Mouse (Mus musculus) bone marrow, adult 2 months (tissue): Measurements from ENCODE around the gene Sorbs2. TPM values are rescaled to one million over a fixed set of nuclear protein-coding genes. Genes with fewer than 3 reads are reported as not detected.

Experiments used
- H3K27ac ChIP-seq: fragments of 200-500 bp; 2 replicates; pipeline ENCODE4 v1.5.1; 2012; ENCODE audit warnings: low read depth, mild to moderate bottlenecking, control low read depth, inconsistent platforms, low read length; ENCODE audit not compliant: control insufficient read depth, poor library complexity, insufficient read depth
- H3K4me1 ChIP-seq: fragments of 200-500 bp; 2 replicates; pipeline ENCODE4 v1.6.1; 2011; ENCODE audit warnings: low read length; ENCODE audit not compliant: control insufficient read depth, insufficient read depth
- H3K4me3 ChIP-seq: fragments of 200-500 bp; replicated peaks from 2 replicates; pipeline ENCODE3; 2011; ENCODE audit warnings: mild to moderate bottlenecking, low read depth, low read length, control low read depth; ENCODE audit not compliant: control insufficient read depth
- CTCF ChIP-seq: fragments of 200-500 bp; IDR thresholded peaks from 2 replicates; pipeline ENCODE4 v1.5.1; 2011; ENCODE audit warnings: low read length, control low read depth; ENCODE audit not compliant: control insufficient read depth, insufficient read depth
- POLR2A ChIP-seq: fragments of 200-500 bp; IDR thresholded peaks from 2 replicates; pipeline ENCODE4 v1.6.1; 2011; ENCODE audit warnings: low read depth, mild to moderate bottlenecking, control low read depth, low read length, borderline replicate concordance; ENCODE audit not compliant: control insufficient read depth
- WGBS: fragments of 180-500 bp; shearing (Covaris S2); methylation state at CpG from one replicate; pipeline ENCODE4 v1.1.7; 2018; 5-methylcytosine and 5-hydroxymethylcytosine counted together
- polyA plus RNA-seq: library from polyadenylated mRNA; stranded (reverse); fragments of >200 nt; gene quantifications from 2 replicates; pipeline ENCODE4 v1.2.4, GENCODE M21; 2011; ENCODE audit warnings: low replicate concordance; ENCODE audit not compliant: missing spikeins, insufficient read depth, insufficient read length

Gene Sorbs2
- polyA plus RNA-seq, 1 experiment, result 6.5 TPM

DNA sequence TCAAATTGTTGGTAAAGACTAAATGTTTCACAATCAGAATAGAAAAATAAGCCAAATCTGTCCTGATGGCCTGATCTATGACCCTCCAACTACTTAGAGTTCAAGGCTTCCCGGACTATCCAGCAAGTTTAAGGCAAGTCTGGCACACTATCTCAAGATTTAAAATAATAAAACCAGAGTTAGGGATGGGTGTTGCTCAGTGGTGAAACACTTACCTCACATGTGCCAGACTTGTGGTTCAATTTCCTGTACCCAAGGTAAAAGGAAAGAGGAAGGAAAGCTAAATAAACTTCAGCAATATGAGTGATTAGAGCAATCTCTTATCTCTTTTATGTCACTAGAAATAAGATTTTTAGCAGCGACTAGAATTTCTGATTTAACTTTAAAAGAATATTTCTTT, 235.7 kb downstream of the Sorbs2 start:
- H3K4me1 ChIP-seq, result no peaks in the 10 kb centered on the region
- no peak overlapping the region for H3K4me3 ChIP-seq
- WGBS, result 59% methylated on average over 2 of the region's 2 CpGs
- H3K27ac ChIP-seq, result no peak overlapping the region
- TF ChIP-seq CTCF, result no peak
- no peak for TF ChIP-seq POLR2A

DNA sequence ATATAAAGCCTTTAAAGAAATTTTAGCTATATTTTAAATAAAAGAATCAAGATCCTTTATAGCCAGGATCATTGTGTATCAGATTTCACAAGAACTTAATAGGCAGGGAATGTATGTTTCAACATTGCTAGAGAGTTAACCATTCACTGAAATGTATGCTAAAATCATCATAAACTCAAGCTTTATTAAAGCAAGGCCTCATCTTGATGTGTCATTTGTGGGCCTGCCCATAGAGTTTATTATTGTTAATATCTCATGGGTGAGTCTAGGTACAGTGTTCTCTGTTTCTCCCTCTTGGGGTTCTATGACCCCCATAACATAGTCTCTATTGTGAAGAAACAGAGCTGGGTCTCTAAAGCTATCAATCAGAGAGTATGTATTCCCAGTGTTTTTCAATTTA, 236.2 kb downstream of the Sorbs2 start:
- no peak overlapping the region for H3K27ac ChIP-seq
- no peak overlapping the region for H3K4me3 ChIP-seq
- TF ChIP-seq CTCF (no peak), POLR2A (no peak)
- H3K4me1 ChIP-seq, result no peaks in the 10 kb centered on the region

DNA sequence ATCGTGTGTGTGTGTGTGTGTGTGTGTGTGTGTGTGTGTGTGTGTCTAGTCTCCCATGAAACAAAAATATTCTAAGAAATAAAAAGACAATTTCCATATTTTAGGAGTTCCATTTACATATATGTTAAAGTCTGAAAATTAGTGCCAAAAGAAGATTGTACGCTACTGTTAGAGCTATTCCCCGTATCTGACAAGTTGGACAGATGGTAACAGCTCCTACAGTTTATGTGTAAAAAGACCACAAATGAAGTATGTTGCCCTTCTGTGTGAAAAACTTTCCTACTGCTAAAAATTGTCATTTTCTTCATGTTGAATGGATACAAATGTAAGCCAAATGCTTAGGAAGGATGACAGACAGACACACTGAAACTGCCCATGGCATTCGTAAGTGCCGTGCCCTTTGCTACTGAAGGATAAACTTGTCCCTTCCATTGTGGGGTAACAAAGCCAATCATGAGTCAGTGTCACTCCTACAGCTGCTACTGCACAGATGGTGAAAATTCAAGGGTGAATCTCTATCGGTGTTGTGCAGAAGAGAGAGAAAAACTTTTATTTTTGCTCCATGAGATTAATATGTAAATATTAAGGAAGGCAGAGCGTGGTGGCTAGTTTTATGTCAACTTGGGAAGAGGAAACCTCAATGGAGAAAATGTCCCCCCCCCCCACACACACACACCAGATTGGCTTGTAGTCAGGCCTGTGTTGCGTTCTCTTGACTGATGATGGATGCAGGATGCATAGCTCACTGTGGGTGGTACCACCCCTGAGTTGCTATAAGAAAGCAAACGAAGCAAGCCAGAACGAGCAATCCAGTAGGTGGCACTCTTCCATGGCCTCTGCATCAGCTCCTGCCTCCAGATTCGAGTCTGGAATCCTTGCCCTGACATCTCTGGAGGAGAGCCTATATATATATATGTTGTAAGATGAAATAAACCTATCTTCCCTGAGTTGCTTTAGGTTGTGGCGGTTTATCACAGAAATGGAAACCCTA, 244.2 kb downstream of the Sorbs2 start:
- Histone ChIP-seq H3K4me3 (no peak overlapping the region), H3K27ac (no peak overlapping the region), H3K4me1 (no peaks in the 10 kb centered on the region)
- TF ChIP-seq CTCF, result no peak
- no peak for TF ChIP-seq POLR2A
- 69% methylated on average over 12 of the region's 12 CpGs for WGBS

DNA sequence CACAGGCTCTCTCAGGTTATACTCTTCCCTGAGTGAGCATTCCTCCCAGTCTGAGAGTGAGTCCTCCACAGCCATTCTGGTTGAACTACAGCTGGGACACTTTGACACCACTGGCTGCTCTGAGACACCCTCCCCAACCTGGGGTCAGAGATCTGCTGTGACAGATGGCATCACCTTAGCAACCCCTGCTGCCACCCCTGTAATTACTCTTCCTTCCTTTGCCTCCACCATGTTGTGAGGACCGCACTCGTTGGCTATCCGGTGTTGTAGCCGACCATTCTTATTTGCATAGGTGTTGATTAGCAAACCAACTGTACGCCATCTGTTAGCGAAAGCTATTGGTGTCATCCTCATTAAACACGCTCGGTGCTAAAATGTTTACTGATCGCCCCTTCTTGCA, 247.9 kb downstream of the Sorbs2 start:
- Histone ChIP-seq H3K4me3 (no peak overlapping the region), H3K4me1 (no peaks in the 10 kb centered on the region), H3K27ac (no peak overlapping the region)
- WGBS, result 90% methylated on average over 9 of the region's 9 CpGs
- TF ChIP-seq CTCF, result no peak
- TF ChIP-seq POLR2A, result no peak

DNA sequence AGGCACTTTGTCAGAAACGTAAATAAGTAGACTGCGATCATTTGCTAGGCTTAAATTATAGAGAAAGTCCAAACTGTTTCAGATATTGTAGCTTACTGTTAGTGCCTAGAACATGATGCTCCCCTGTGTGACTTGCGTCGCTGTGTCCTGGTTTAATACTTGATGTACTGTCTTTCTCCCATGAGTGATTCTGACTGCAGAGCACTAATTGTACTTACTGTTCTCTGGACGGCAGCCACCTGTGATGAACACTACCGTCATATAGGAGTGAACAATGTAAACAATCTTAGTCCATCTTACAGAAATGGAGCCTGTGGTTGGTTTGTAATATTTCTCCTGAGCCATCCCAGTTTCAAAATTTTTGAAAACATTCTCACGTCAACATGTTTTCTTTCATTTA, 248.4 kb downstream of the Sorbs2 start:
- TF ChIP-seq POLR2A, result no peak
- no peak for TF ChIP-seq CTCF
- WGBS, result 89% methylated on average over 7 of the region's 7 CpGs

DNA sequence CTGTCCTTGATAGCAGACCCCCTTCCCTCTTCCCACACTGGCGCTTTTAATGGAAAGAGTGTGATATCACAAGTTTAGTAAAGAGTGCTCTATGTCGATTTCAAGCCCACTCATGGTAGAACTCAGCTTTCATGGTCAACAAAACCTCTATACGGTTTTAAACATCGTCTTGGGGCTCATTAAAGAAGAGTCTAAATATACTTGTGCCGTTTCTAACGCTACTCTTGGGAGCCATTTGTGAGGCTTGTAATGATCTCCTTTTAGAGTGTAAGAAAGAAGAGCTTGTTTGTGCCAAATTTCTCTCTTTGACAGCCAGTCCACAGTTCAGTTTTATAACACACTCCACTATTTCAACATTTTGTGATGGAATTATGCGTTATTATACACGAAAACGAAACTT, 253.0 kb downstream of the Sorbs2 start:
- Histone ChIP-seq H3K4me1 (no peaks in the 10 kb centered on the region), H3K27ac (no peak overlapping the region), H3K4me3 (no peak overlapping the region)
- no peak for TF ChIP-seq POLR2A
- no peak for TF ChIP-seq CTCF
- WGBS, result 81% methylated on average over 9 of the region's 9 CpGs

More for the DNA sequence above, 248.4 kb downstream of the Sorbs2 start:
- Histone ChIP-seq H3K4me1 (no peaks in the 10 kb centered on the region), H3K4me3 (no peak overlapping the region), H3K27ac (no peak overlapping the region)

DNA sequence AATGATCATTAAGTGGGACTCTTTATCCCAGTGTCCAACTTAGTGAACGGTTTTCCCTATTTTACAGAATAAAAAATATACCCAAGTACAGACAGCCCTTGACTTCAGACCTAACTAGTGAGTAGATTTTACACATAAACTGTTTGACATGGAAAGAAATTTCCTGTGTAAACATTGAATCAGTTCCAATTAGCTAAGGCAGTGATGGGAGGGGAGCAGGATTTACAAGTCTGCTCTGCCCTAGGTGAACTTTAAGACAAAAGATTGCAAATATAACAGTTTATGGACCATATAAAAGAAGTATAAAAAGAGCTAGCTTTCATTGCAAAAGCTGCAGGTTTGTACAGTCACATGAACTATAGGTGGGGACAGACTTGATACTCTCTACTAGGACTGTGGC, 253.5 kb downstream of the Sorbs2 start:
- 67% methylated on average over 1 of the region's 1 CpGs for WGBS
- Histone ChIP-seq H3K4me3 (no peak overlapping the region), H3K27ac (no peak overlapping the region), H3K4me1 (no peaks in the 10 kb centered on the region)
- TF ChIP-seq CTCF (no peak), POLR2A (no peak)

DNA sequence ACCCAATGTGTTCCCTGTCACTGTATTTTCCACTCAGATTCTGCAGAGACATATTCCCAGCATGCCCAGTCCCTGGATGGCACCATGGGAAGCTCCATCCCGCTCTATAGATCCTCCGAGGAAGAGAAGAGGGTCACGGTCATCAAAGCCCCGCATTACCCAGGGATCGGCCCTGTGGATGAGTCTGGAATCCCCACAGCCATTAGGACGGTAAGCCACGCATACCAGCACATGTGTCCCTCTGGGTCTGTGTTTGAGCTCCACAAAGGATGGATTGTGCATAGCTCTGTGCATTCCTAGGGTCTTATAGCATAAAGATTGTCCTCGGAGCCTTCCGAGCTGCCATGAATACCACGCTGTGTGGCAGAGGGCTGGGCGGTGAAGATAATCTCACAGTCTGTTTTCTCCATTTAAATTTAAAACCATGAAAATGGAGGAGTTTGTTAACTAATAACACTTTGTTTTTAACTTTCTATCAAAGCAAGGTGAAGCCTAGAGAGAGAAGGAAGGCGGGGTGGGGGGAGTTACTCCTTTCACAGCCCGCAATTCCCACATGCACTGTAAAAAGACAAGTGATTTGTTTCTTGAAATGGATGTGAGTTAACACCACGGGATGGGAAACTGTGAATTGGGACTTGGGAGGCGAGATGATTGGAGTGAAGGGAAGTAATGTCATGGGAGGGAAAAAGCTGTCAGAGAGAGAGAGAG, 255.5 kb downstream of the Sorbs2 start:
- Histone ChIP-seq H3K4me3 (no peak overlapping the region), H3K27ac (no peak overlapping the region), H3K4me1 (no peaks in the 10 kb centered on the region)
- TF ChIP-seq CTCF, result no peak
- no peak for TF ChIP-seq POLR2A
- WGBS, result 79% methylated on average over 15 of the region's 15 CpGs
